Mouse (Mus musculus): ENCODE results near the gene Nol4l. TPM values are rescaled to one million over a fixed set of nuclear protein-coding genes. Genes with fewer than 3 reads are reported as not detected.

The Nol4l gene
- polyA plus RNA-seq, 1 experiment from 2014 or later, result 11.0 TPM

Other genes starting within 250 kb of the Nol4l start
- gene Kif3b, start 238.6 kb downstream of the Nol4l start, polyA plus RNA-seq (2015; fragmentation: Nextera tagmentation; extraction: Ambion mirVana), result 4.0 and 4.8 TPM in 2 replicates
- 6.4 and 6.8 TPM in 2 replicates for gene Asxl1, start 184.1 kb downstream of the Nol4l start, polyA plus RNA-seq (2015; fragmentation: Nextera tagmentation; extraction: Ambion mirVana)
- gene 4930404H24Rik, start 37.2 kb downstream of the Nol4l start, polyA plus RNA-seq (2015; fragmentation: Nextera tagmentation; extraction: Ambion mirVana), result not detected in 2 replicates
- gene Commd7, start 102.8 kb upstream of the Nol4l start, polyA plus RNA-seq (2015; fragmentation: Nextera tagmentation; extraction: Ambion mirVana), result 55.1 and 63.2 TPM in 2 replicates
- gene Dnmt3b, start 119.5 kb upstream of the Nol4l start, polyA plus RNA-seq (2015; fragmentation: Nextera tagmentation; extraction: Ambion mirVana), result 5.0 and 5.3 TPM in 2 replicates
- gene Dnmt3c, start 166.7 kb upstream of the Nol4l start, polyA plus RNA-seq (2015; fragmentation: Nextera tagmentation; extraction: Ambion mirVana), result not detected in 2 replicates
- gene Mapre1, start 211.3 kb upstream of the Nol4l start, polyA plus RNA-seq (2015; fragmentation: Nextera tagmentation; extraction: Ambion mirVana), result 232 and 254 TPM in 2 replicates
- not detected in 2 replicates for gene Efcab8, start 250.0 kb upstream of the Nol4l start, polyA plus RNA-seq (2015; fragmentation: Nextera tagmentation; extraction: Ambion mirVana)

Data from heart, embryonic 13.5 days (tissue).